Mouse (Mus musculus) neural tube, embryonic 11.5 days (tissue): ENCODE measurements around the gene Vmn1r37. TPM values are rescaled to one million over a fixed set of nuclear protein-coding genes. Genes with fewer than 3 reads are reported as not detected.
"Not testable (repeated sequence)": the region's sequence is repeated elsewhere in the genome, so short reads cannot be mapped to it uniquely, and the experiment has no call there.

Experiments used
- ATAC-seq: fragments of 200-750 bp; cut with Nextera tagmentation; 2 replicates; pipeline ENCODE4 v1.8.0; 2017; ENCODE audit warnings: moderate number of reproducible peaks, mild to moderate bottlenecking, moderate TSS enrichment, moderate library complexity; ENCODE audit not compliant: insufficient read depth, low FRiP score, low TSS enrichment
- DNase-seq: peaks from one replicate; pipeline ENCODE4 v3.0.0-alpha.2; 2015; ENCODE audit warnings: low spot score
- H3K27ac ChIP-seq: fragments of 300-500 bp; sonication (generic); 2 replicates; pipeline ENCODE4 v1.5.1; 2014; ENCODE audit warnings: low read depth, mild to moderate bottlenecking, low read length
- H3K27me3 ChIP-seq: fragments of 300-500 bp; sonication (generic); 2 replicates; pipeline ENCODE4 v1.6.1; 2014; ENCODE audit warnings: mild to moderate bottlenecking, low read length, mixed read lengths; ENCODE audit not compliant: control insufficient read depth, insufficient read depth
- H3K36me3 ChIP-seq: fragments of 300-500 bp; sonication (generic); 2 replicates; pipeline ENCODE4 v1.6.1; 2014; ENCODE audit warnings: mild to moderate bottlenecking, low read length, moderate library complexity, mixed read lengths; ENCODE audit not compliant: control insufficient read depth, insufficient read depth
- H3K4me1 ChIP-seq: fragments of 300-500 bp; sonication (generic); 2 replicates; pipeline ENCODE4 v1.6.1; 2014; ENCODE audit warnings: low read length, mixed read lengths; ENCODE audit not compliant: control insufficient read depth, insufficient read depth
- H3K4me2 ChIP-seq: fragments of 300-500 bp; sonication (generic); 2 replicates; pipeline ENCODE4 v1.6.1; 2014; ENCODE audit warnings: low read depth, mild to moderate bottlenecking, moderate library complexity
- H3K4me3 ChIP-seq: fragments of 300-500 bp; sonication (generic); 2 replicates; pipeline ENCODE4 v1.5.1; 2014; ENCODE audit warnings: low read depth, low read length
- H3K9ac ChIP-seq: fragments of 300-500 bp; sonication (generic); 2 replicates; pipeline ENCODE4 v1.6.1; 2014; ENCODE audit warnings: mild to moderate bottlenecking, low read length
- H3K9me3 ChIP-seq: fragments of 300-500 bp; sonication (generic); 2 replicates; pipeline ENCODE4 v1.6.1; 2016; ENCODE audit warnings: low read length; ENCODE audit not compliant: control insufficient read depth
- WGBS: fragments of 180-500 bp; shearing (Covaris S2); extraction: QIAGEN DNeasy Blood & Tissue Kit; methylation state at CpG from one replicate; pipeline ENCODE4 v1.1.7; 2014; 5-methylcytosine and 5-hydroxymethylcytosine counted together
- polyA plus RNA-seq: library from polyadenylated mRNA; unstranded; fragments of >200 nt; fragmentation: Nextera tagmentation; extraction: Ambion mirVana; gene quantifications from 2 replicates; pipeline ENCODE4 v1.2.1, GENCODE M21; 2014

Vmn1r37 gene
- polyA plus RNA-seq: not detected in 2 replicates

GRCm38 (mm10) chr6:66729082-66729481 is at the start of gene Vmn1r37:
TSS of gene Vmn1r37 (plus strand) at chr6:66729382.
- H3K4me1 ChIP-seq, H3K4me2 ChIP-seq, H3K27me3 ChIP-seq, H3K4me3 ChIP-seq, DNase-seq, ATAC-seq, H3K9ac ChIP-seq, H3K36me3 ChIP-seq, H3K9me3 ChIP-seq, H3K27ac ChIP-seq: not testable (repeated sequence)

- no peak within 1 kb of the TSS for H3K9ac ChIP-seq
- DNase-seq (no peak), ATAC-seq (no peak)
- no peak within 1 kb of the TSS for H3K4me2 ChIP-seq
- no peaks in the 10 kb centered on the region for H3K4me1 ChIP-seq
- H3K36me3 ChIP-seq: no peaks in the 10 kb centered on the region
- H3K27me3 ChIP-seq: no peaks in the 10 kb centered on the region
- H3K4me3 ChIP-seq: no peak within 1 kb of the TSS
- no peaks in the 10 kb centered on the region for H3K9me3 ChIP-seq
- WGBS: 87% methylated on average over 3 of the region's 3 CpGs
- no peak within 1 kb of the TSS for H3K27ac ChIP-seq
Measured at GRCm38 (mm10) chr6:66685806-66686205, 43.4 kb upstream of the Vmn1r37 start, which contains the start of gene Vmn1r35. TSS of gene Vmn1r35 (minus strand) at chr6:66685906.

DNA sequence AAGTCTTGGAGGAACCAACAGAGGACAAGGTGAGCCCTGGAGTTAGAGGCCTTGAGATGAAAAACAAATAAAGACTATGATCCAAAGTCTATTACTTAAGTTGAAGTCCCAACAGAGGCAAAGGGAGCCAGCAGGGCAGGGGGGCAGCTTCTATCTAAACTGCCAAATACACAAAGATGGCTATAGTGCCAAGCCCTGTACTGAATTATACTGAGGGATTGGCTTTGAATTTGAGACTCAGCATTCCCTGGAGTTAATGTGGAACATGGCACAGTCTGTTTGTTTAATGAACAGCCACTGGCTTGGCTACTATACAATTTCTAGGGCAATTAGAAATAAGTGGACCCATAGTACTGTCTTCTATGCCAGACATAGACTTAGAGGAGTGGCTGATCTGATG is 20.3 kb upstream of the Vmn1r37 start:
- no peak for DNase-seq
- H3K36me3 ChIP-seq: no peaks in the 10 kb centered on the region
- H3K9ac ChIP-seq: no peak overlapping the region
- no peak overlapping the region for H3K4me3 ChIP-seq
- H3K27me3 ChIP-seq: no peaks in the 10 kb centered on the region
- H3K4me2 ChIP-seq: no peak overlapping the region
- no peaks in the 10 kb centered on the region for H3K4me1 ChIP-seq
- H3K9me3 ChIP-seq: no peaks in the 10 kb centered on the region
- H3K27ac ChIP-seq: no peak overlapping the region
- no peak for ATAC-seq

GRCm38 (mm10) chr6:66713854-66714253 is 15.3 kb upstream of the Vmn1r37 start:
- Histone ChIP-seq H3K9me3 (no peaks in the 10 kb centered on the region), H3K4me3 (no peak overlapping the region), H3K27ac (no peak overlapping the region), H3K4me1 (no peaks in the 10 kb centered on the region), H3K36me3 (no peaks in the 10 kb centered on the region), H3K9ac (no peak overlapping the region), H3K27me3 (no peaks in the 10 kb centered on the region), H3K4me2 (no peak overlapping the region)
- no peak for DNase-seq
- 83% methylated on average over 3 of the region's 3 CpGs for WGBS
- no peak for ATAC-seq

DNA sequence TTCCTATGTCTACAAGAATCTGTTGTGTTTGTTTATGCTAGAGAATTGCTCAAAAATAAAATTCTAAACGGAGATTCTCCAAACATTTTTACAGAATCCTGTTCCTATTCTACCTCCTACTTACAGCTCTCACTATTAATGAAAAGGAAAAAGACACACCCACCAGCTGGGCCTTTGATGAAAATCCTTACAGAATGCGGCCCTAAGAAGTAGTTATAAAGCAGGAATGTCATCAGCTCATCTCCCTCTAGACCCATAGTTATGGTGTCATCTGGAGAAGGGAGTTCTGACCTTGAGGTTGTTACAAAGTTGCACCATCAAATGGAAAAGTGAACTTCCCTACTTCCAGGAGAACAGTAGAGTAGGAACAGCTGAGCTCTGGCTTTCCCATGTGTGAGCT is 10.1 kb upstream of the Vmn1r37 start, which contains the start of gene Vmn1r36:
Gene Vmn1r36 (minus strand): TSS at position 101 of the 400 bp plus-strand sequence.
- H3K27ac ChIP-seq, H3K36me3 ChIP-seq, H3K4me2 ChIP-seq, H3K9me3 ChIP-seq, H3K4me1 ChIP-seq, H3K27me3 ChIP-seq, H3K9ac ChIP-seq, ATAC-seq, H3K4me3 ChIP-seq, DNase-seq: not testable (repeated sequence)
- 77% methylated on average over 2 of the region's 2 CpGs for WGBS

DNA sequence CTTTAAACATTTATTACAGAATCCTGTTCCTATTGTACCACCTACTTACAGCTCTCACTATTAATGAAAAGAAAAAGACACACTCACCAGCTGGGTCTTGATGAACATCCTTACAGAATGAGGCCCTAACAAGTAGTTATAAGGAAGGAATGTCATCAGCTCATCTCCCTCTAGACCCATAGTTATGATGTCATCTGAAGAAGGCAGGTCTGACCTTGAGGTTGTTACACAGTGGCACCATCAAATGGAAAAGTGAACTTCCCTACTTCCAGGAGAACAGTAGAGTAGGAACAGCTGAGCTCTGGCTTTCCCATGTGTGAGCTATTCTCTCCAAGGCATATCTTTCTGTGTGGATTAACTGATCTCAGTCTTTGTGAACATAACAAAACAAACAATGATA is 53.3 kb downstream of the Vmn1r37 start, which contains the start of gene Vmn1r38:
Gene Vmn1r38 (minus strand): TSS at position 101 of the 400 bp plus-strand sequence.
- H3K27ac ChIP-seq, H3K36me3 ChIP-seq, H3K9ac ChIP-seq, H3K9me3 ChIP-seq, H3K4me1 ChIP-seq, DNase-seq, H3K4me2 ChIP-seq, ATAC-seq, H3K27me3 ChIP-seq, H3K4me3 ChIP-seq: not testable (repeated sequence)

Other genes starting within 250 kb of the Vmn1r37 start
- gene Mad2l1, start 194.0 kb upstream of the Vmn1r37 start, polyA plus RNA-seq: 108 and 118 TPM in 2 replicates
- 0.13 TPM in 1 of 2 replicates, not detected in the other for gene Vmn1r32, start 169.3 kb upstream of the Vmn1r37 start, polyA plus RNA-seq
- not detected in 2 replicates for gene Vmn1r33, start 111.1 kb upstream of the Vmn1r37 start, polyA plus RNA-seq
- not detected in 2 replicates for gene Vmn1r34, start 85.5 kb upstream of the Vmn1r37 start, polyA plus RNA-seq
- not detected in 2 replicates for gene Vmn1r35, start 43.5 kb upstream of the Vmn1r37 start, polyA plus RNA-seq
- gene Vmn1r36, start 10.2 kb upstream of the Vmn1r37 start, polyA plus RNA-seq: not detected in 2 replicates
- not detected in 2 replicates for gene Vmn1r38, start 53.2 kb downstream of the Vmn1r37 start, polyA plus RNA-seq
- not detected in 2 replicates for gene Vmn1r39, start 81.2 kb downstream of the Vmn1r37 start, polyA plus RNA-seq
- 49.2 and 53.1 TPM in 2 replicates for gene Gng12, start 167.0 kb downstream of the Vmn1r37 start, polyA plus RNA-seq